Mouse (Mus musculus): ENCODE results near the gene Fam229a. TPM values are rescaled to one million over a fixed set of nuclear protein-coding genes. Genes with fewer than 3 reads are reported as not detected.

The Fam229a gene
- total and polyA plus RNA-seq, 3 experiments = 1.0 TPM; not detected in 2

- DNase-seq = no peak
Measured at GRCm38 (mm10) chr4:129495672-129496562, 4.9 kb downstream of the Fam229a start.

- peak; percentile 60 for DNase-seq
Measured at GRCm38 (mm10) chr4:129496631-129497030, 5.6 kb downstream of the Fam229a start.

GRCm38 (mm10) chr4:129498941-129499340 is 8.0 kb downstream of the Fam229a start:
- DNase-seq = peak; percentile 28

- DNase-seq = no peak
Measured at GRCm38 (mm10) chr4:129500017-129500416, 9.0 kb downstream of the Fam229a start.

GRCm38 (mm10) chr4:129500607-129501566 is 9.9 kb downstream of the Fam229a start:
- peak; percentile 95 for DNase-seq

GRCm38 (mm10) chr4:129502327-129502888 is 11.4 kb downstream of the Fam229a start:
- DNase-seq = no peak

GRCm38 (mm10) chr4:129502901-129503444 is 12.0 kb downstream of the Fam229a start:
- no peak for DNase-seq

- peak; percentile 54 for DNase-seq
Measured at GRCm38 (mm10) chr4:129505511-129505910, 14.5 kb downstream of the Fam229a start.

- no peak for DNase-seq
Measured at GRCm38 (mm10) chr4:129507434-129508236, 16.6 kb downstream of the Fam229a start.

GRCm38 (mm10) chr4:129508237-129508515 is 17.2 kb downstream of the Fam229a start:
- DNase-seq = peak; percentile 61

- DNase-seq = no peak
Measured at GRCm38 (mm10) chr4:129508834-129509600, 18.0 kb downstream of the Fam229a start.

- DNase-seq = no peak
Measured at GRCm38 (mm10) chr4:129509650-129510049, 18.7 kb downstream of the Fam229a start.

GRCm38 (mm10) chr4:129510723-129511412 is 19.9 kb downstream of the Fam229a start:
- no peak for DNase-seq

GRCm38 (mm10) chr4:129511413-129512096 is 20.6 kb downstream of the Fam229a start:
- DNase-seq = no peak

GRCm38 (mm10) chr4:129513086-129513767 is 22.2 kb downstream of the Fam229a start, which contains the start of gene Marcksl1:
Gene Marcksl1 (plus strand): TSS chr4:129513581.
- peak; percentile 89 for DNase-seq

GRCm38 (mm10) chr4:129513891-129514290 is 22.9 kb downstream of the Fam229a start:
- DNase-seq = no peak

GRCm38 (mm10) chr4:129514300-129514898 is 23.4 kb downstream of the Fam229a start:
- DNase-seq = peak; percentile 73

GRCm38 (mm10) chr4:129516925-129517324 is 25.9 kb downstream of the Fam229a start:
- DNase-seq = no peak
